Mouse (Mus musculus): ENCODE data around the gene Uso1.

- TF ChIP-seq EP300 (IDR thresholded peaks at IDR 0.05; ENCODE audit: insufficient read depth, low read depth, low read length) (no peak), CTCF (IDR thresholded peaks at IDR 0.05) (no peak), POLR2A (IDR thresholded peaks at IDR 0.05; ENCODE audit: insufficient read depth, low read depth, low read length) (no peak)
Observed at GRCm38 (mm10) chr5:92240769-92241168, 103.0 kb downstream of the Uso1 start.

All from heart, adult 2 months (tissue).